Mouse (Mus musculus) lung, postnatal 0 days (tissue): ENCODE data around the gene Ttc9c.

ENCODE experiments used
- CTCF ChIP-seq: IDR thresholded peaks from 2 replicates; pipeline ENCODE4 v1.5.1; 2016; ENCODE audit warnings: antibody characterized with exemption, mild to moderate bottlenecking
- EP300 ChIP-seq: IDR thresholded peaks from 2 replicates; pipeline ENCODE4 v1.6.1; 2016; ENCODE audit warnings: antibody characterized with exemption, mild to moderate bottlenecking, control low read depth

- TF ChIP-seq EP300 (no peak), CTCF (no peak)
Measured at GRCm38 (mm10) chr19:8850402-8850901, 31.3 kb upstream of the Ttc9c start, which contains the start of gene Lrrn4cl.
